Mouse (Mus musculus) olfactory bulb, adult 2 months (tissue): ENCODE measurements around the gene Tmem9b. TPM values are rescaled to one million over a fixed set of nuclear protein-coding genes. Genes with fewer than 3 reads are reported as not detected.

Experiments used
- H3K27ac ChIP-seq: fragments of 200-500 bp; 2 replicates; pipeline ENCODE4 v1.5.1; 2012; ENCODE audit warnings: low read depth, low read length; ENCODE audit not compliant: insufficient read depth
- H3K4me1 ChIP-seq: fragments of 200-500 bp; 2 replicates; pipeline ENCODE4 v1.6.1; 2012; ENCODE audit warnings: low read length; ENCODE audit not compliant: control insufficient read depth, insufficient read depth
- H3K4me3 ChIP-seq: fragments of 200-500 bp; 2 replicates; pipeline ENCODE4 v1.5.1; 2012; ENCODE audit warnings: mild to moderate bottlenecking, low read depth, low read length, moderate library complexity; ENCODE audit not compliant: insufficient read depth
- CTCF ChIP-seq: fragments of 200-500 bp; IDR thresholded peaks from 2 replicates; pipeline ENCODE4 v1.5.1; 2012; ENCODE audit warnings: low read depth, mild to moderate bottlenecking, low read length, moderate library complexity; ENCODE audit not compliant: insufficient read depth
- POLR2A ChIP-seq: fragments of 200-500 bp; IDR thresholded peaks from 2 replicates; pipeline ENCODE4 v1.6.1; 2012; ENCODE audit warnings: mild to moderate bottlenecking, low read depth, low read length, moderate library complexity; ENCODE audit not compliant: insufficient read depth
- WGBS: fragments of 180-500 bp; shearing (Covaris S2); methylation state at CpG from one replicate; pipeline ENCODE4 v1.1.7; 2018; 5-methylcytosine and 5-hydroxymethylcytosine counted together
- polyA plus RNA-seq: library from polyadenylated mRNA; stranded (reverse); fragments of >200 nt; gene quantifications from 2 replicates; pipeline ENCODE4 v1.2.4, GENCODE M21; 2012; ENCODE audit warnings: low replicate concordance; ENCODE audit not compliant: missing spikeins, insufficient read depth, insufficient read length

Gene Tmem9b
- polyA plus RNA-seq, 1 experiment = not detected

- WGBS = 3% methylated on average over 13 of the region's 13 CpGs
- 0 out of 2 replicates have a peak overlapping the region, but pooled peaks have one; percentile 18 for H3K27ac ChIP-seq
- no peak for TF ChIP-seq POLR2A
- H3K4me1 ChIP-seq = peaks cover 6% of the 10 kb centered on the region; the same call in 1 of the 2 replicates
- H3K4me3 ChIP-seq = peak overlapping the region; percentile 93
These were observed 1.2 kb downstream of the Tmem9b start for GRCm38 (mm10) chr7:109751427-109752007.

- TF ChIP-seq POLR2A = no peak
- no peak for TF ChIP-seq CTCF
- H3K4me3 ChIP-seq = no peak overlapping the region
- H3K4me1 ChIP-seq = peaks cover 6% of the 10 kb centered on the region; the same call in 1 of the 2 replicates
- H3K27ac ChIP-seq = no peak overlapping the region
- WGBS = 53% methylated on average over 1 of the region's 1 CpGs
These were observed 4.9 kb downstream of the Tmem9b start for GRCm38 (mm10) chr7:109747747-109748146.

GRCm38 (mm10) chr7:109741703-109742102 is 11.0 kb downstream of the Tmem9b start:
- TF ChIP-seq CTCF = no peak
- TF ChIP-seq POLR2A = no peak
- no peaks in the 10 kb centered on the region for H3K4me1 ChIP-seq
- no peak overlapping the region for H3K27ac ChIP-seq
- 88% methylated on average over 4 of the region's 4 CpGs for WGBS
- no peak overlapping the region for H3K4me3 ChIP-seq

GRCm38 (mm10) chr7:109741060-109741459 is 11.6 kb downstream of the Tmem9b start:
- TF ChIP-seq POLR2A = no peak
- no peak for TF ChIP-seq CTCF
- Histone ChIP-seq H3K27ac (no peak overlapping the region), H3K4me3 (no peak overlapping the region), H3K4me1 (no peaks in the 10 kb centered on the region)
- WGBS = 100% methylated on average over 1 of the region's 1 CpGs

- Histone ChIP-seq H3K27ac (no peak overlapping the region), H3K4me3 (no peak overlapping the region), H3K4me1 (no peaks in the 10 kb centered on the region)
- TF ChIP-seq POLR2A (no peak), CTCF (no peak)
- WGBS = 91% methylated on average over 5 of the region's 5 CpGs
These were observed 12.8 kb downstream of the Tmem9b start for GRCm38 (mm10) chr7:109739822-109740370.

- WGBS = 91% methylated on average over 4 of the region's 4 CpGs
These were observed 17.9 kb downstream of the Tmem9b start for GRCm38 (mm10) chr7:109734806-109735205.

GRCm38 (mm10) chr7:109731626-109732025 is 21.0 kb downstream of the Tmem9b start, which contains the start of gene Ascl3:
Gene Ascl3, minus strand, starts transcription at chr7:109731726.
- H3K4me1 ChIP-seq = peaks cover 3% of the 10 kb centered on the region; the same call in 1 of the 2 replicates
- H3K4me3 ChIP-seq = no peak within 1 kb of the TSS
- no peak within 1 kb of the TSS for H3K27ac ChIP-seq
- no peak for TF ChIP-seq POLR2A
- no peak for TF ChIP-seq CTCF
- WGBS = 95% methylated on average over 5 of the region's 5 CpGs

More at GRCm38 (mm10) chr7:109734806-109735205, 17.9 kb downstream of the Tmem9b start:
- no peaks in the 10 kb centered on the region for H3K4me1 ChIP-seq
- no peak overlapping the region for H3K4me3 ChIP-seq
- TF ChIP-seq POLR2A = no peak
- no peak for TF ChIP-seq CTCF
- H3K27ac ChIP-seq = no peak overlapping the region

- peaks cover 1% of the 10 kb centered on the region; the same call in 1 of the 2 replicates for H3K4me1 ChIP-seq
- TF ChIP-seq CTCF (no peak), POLR2A (no peak)
- 96% methylated on average over 5 of the region's 5 CpGs for WGBS
- H3K27ac ChIP-seq = no peak within 1 kb of the TSS
- H3K4me3 ChIP-seq = no peak within 1 kb of the TSS
These were observed 29.0 kb downstream of the Tmem9b start, which contains the start of gene BC051019 for GRCm38 (mm10) chr7:109723697-109724096. Gene BC051019, minus strand, starts transcription at chr7:109723850.

GRCm38 (mm10) chr7:109723114-109723513 is 29.6 kb downstream of the Tmem9b start:
- Histone ChIP-seq H3K27ac (no peak overlapping the region), H3K4me1 (no peaks in the 10 kb centered on the region), H3K4me3 (no peak overlapping the region)
- WGBS = 96% methylated on average over 8 of the region's 8 CpGs
- TF ChIP-seq CTCF (no peak), POLR2A (no peak)
